Mouse (Mus musculus) stomach, embryonic 16.5 days (tissue): ENCODE measurements at regions not wholly inside any gene's neighbourhood (a gene's known extent, or its start where the extent isn't known, plus 50 kb on each side); places are given as distances from the start of the nearest gene placed in this dataset.

ENCODE experiments used
- ATAC-seq: fragments of 200-750 bp; cut with Nextera tagmentation; 2 replicates; pipeline ENCODE4 v1.8.0; 2017; ENCODE audit warnings: moderate number of reproducible peaks, moderate TSS enrichment; ENCODE audit not compliant: insufficient read depth, low FRiP score
- H3K27ac ChIP-seq: fragments of 300-500 bp; sonication (generic); 2 replicates; pipeline ENCODE4 v1.5.1; 2014; ENCODE audit warnings: low read length
- H3K27me3 ChIP-seq: fragments of 300-500 bp; sonication (generic); 2 replicates; pipeline ENCODE4 v1.6.1; 2014; ENCODE audit warnings: low read length, control low read depth, mixed read lengths; ENCODE audit not compliant: control insufficient read depth, insufficient read depth
- H3K36me3 ChIP-seq: fragments of 300-500 bp; sonication (generic); 2 replicates; pipeline ENCODE4 v1.6.1; 2014; ENCODE audit warnings: low read length; ENCODE audit not compliant: control insufficient read depth, insufficient read depth
- H3K4me1 ChIP-seq: fragments of 300-500 bp; sonication (generic); 2 replicates; pipeline ENCODE4 v1.6.1; 2014; ENCODE audit warnings: low read length, control low read depth, mixed read lengths; ENCODE audit not compliant: control insufficient read depth, insufficient read depth
- H3K4me2 ChIP-seq: fragments of 300-500 bp; sonication (generic); 2 replicates; pipeline ENCODE4 v1.6.1; 2014; ENCODE audit warnings: low read depth, low read length, mixed read lengths
- H3K4me3 ChIP-seq: fragments of 300-500 bp; sonication (generic); replicated peaks from 2 replicates; pipeline ENCODE4 v1.5.1; 2014; ENCODE audit warnings: mild to moderate bottlenecking, low read length
- H3K9ac ChIP-seq: fragments of 300-500 bp; sonication (generic); 2 replicates; pipeline ENCODE4 v1.6.1; 2014; ENCODE audit warnings: low read length
- H3K9me3 ChIP-seq: fragments of 300-500 bp; sonication (generic); replicated peaks from 2 replicates; pipeline ENCODE4 v1.6.1; 2016; ENCODE audit warnings: low read length, control low read depth; ENCODE audit not compliant: control insufficient read depth
- WGBS: fragments of 180-500 bp; shearing (Covaris S2); extraction: QIAGEN DNeasy Blood & Tissue Kit; methylation state at CpG from one replicate; pipeline ENCODE4 v1.1.7; 2014; 5-methylcytosine and 5-hydroxymethylcytosine counted together

DNA sequence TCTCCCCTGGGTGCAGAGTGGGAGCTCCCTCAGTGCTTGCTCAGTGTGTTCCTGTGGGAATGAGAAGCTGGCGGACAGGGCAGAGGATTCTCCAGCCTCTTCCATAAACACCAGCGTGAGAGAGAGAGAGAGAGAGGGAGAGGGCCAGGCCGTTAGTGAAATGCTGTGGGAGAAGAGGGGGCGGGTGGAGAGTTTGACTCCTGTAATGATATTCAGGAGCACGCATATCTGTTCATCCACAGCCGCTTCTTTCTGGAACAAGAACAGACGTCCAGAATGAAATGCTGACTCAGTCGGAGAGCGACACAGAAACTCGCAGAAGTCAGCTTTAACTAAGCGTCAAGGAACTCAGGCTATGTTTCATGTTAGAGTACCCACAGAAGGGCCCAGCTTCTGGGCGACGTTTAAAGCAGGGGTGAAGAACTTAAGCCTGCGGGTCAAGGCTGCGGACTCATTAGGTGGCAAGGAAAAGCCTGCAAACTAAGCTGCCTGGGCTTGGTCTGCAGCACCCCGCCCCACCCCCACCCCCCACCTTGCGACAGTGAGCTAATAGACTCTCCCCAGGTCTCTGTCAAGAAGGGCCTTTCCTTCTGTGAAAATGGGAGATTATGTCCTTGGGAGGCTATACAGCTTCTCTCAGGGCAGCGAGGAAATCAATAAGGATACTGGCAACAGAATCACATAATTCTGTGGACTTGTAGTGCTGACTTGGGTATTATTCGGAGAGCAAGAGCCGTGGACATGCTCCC lies 243.0 kb downstream of the Stim2 start:
- Histone ChIP-seq H3K9ac (peak overlapping the region; percentile 39; the same call in 1 of the 2 replicates), H3K9me3 (no peaks in the 10 kb centered on the region), H3K27ac (no peak overlapping the region), H3K4me1 (no peaks in the 10 kb centered on the region), H3K36me3 (no peaks in the 10 kb centered on the region), H3K4me2 (peak overlapping the region; percentile 36), H3K27me3 (no peaks in the 10 kb centered on the region), H3K4me3 (no peak overlapping the region)
- 35% methylated on average over 20 of the region's 20 CpGs for WGBS
- no peak for ATAC-seq

DNA sequence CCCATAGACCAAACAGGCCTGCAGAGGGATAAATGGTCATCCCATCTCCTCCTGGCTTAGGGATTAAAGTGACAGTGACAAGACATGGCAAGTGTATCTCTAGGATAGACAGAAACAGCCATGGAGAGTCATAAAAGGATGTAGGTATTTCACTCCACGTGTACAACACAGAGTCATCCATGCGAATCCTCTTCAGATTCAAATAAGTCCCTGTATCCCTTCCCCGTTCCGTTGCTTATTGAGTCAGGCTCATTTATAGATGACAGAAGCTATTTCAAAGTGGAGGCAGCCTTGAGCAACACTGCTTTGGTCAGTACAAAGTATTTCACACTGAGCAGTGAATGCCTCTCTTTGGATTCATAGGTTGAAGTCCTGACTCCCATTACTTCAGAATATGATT lies 243.8 kb downstream of the Stim2 start:
- Histone ChIP-seq H3K9me3 (no peaks in the 10 kb centered on the region), H3K4me1 (no peaks in the 10 kb centered on the region), H3K27ac (no peak overlapping the region), H3K4me3 (no peak overlapping the region), H3K9ac (no peak overlapping the region), H3K36me3 (no peaks in the 10 kb centered on the region), H3K27me3 (no peaks in the 10 kb centered on the region), H3K4me2 (no peak overlapping the region)
- ATAC-seq = no peak
- WGBS = 89% methylated on average over 4 of the region's 4 CpGs

DNA sequence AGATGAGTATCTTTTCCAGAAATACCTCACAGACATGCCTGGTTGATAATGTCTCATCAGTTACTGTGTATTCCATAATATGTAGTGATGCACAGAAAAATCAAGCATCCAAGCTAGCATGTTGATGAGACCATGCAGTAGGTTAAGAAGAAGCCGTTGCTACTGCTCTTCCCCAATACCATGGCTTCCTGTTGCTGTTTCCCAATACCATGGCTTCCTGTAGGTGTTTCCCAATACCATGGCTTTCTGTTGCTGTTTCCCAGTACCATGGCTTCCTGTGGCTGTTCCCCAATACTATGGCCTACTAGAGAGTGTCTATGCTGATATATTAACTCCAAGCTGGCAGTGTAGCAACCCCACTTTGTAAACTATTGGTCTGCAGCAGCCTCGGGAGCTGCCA lies 253.7 kb downstream of the Stim2 start:
- Histone ChIP-seq H3K27ac (no peak overlapping the region), H3K27me3 (no peaks in the 10 kb centered on the region), H3K9ac (no peak overlapping the region), H3K4me2 (no peak overlapping the region), H3K9me3 (no peaks in the 10 kb centered on the region), H3K36me3 (no peaks in the 10 kb centered on the region), H3K4me1 (no peaks in the 10 kb centered on the region), H3K4me3 (no peak overlapping the region)
- no peak for ATAC-seq
- 78% methylated on average over 2 of the region's 2 CpGs for WGBS

DNA sequence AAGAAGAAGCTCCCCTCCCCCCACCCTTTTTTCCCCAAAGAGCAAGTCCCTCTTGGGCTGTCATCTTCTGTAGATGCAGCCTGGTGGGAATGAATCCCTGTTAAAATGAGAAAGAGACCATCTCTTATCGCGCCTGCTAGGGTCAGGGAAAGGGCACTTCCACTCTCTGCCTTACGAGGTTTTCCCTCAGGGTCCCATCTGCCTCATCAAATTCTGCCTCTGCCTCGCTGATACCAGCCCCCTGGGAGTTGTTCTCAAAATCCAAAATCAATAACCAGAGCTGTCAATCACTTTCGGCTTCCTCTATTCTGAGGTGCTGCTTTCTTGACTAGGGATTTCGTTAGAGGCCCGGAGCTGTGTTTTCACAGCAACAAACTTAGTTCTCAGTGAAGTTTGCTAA lies 255.7 kb downstream of the Stim2 start:
- no peak overlapping the region for H3K4me2 ChIP-seq
- 58% methylated on average over 7 of the region's 7 CpGs for WGBS
- ATAC-seq = no peak
- H3K9me3 ChIP-seq = no peaks in the 10 kb centered on the region
- no peaks in the 10 kb centered on the region for H3K27me3 ChIP-seq
- no peak overlapping the region for H3K9ac ChIP-seq
- no peak overlapping the region for H3K4me3 ChIP-seq
- H3K27ac ChIP-seq = no peak overlapping the region
- H3K36me3 ChIP-seq = no peaks in the 10 kb centered on the region
- no peaks in the 10 kb centered on the region for H3K4me1 ChIP-seq

DNA sequence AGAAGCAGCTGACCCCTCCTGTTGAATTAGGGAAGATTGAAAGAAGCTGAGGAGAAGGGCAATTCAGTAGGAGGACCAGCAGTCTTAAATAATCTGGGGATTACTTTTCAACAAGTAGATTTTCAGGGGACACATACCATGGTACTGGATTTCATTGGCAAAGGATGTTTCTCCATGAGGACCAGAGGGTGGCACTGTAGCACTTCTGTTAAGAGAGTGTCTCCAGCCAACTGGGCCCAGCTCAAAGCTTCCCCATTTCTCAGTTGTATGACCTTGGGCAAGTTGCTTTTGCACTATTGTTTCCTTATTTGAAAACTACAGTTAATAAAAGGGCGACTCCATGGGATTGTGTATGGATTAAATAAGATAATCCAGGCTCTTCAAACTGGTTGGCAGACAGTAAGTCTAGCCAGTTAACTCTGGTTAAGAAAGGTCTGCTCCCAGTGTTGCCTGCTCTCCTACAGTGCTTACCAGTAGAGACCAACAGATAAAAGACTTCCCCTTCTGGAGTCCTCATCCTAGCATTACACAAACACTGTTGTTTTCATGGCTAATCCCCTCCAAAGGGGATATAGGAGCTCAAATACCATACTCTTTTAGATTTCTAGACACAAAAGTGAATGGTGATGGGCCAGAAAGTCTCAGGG lies 259.9 kb downstream of the Stim2 start:
- no peak for ATAC-seq
- H3K9ac ChIP-seq = no peak overlapping the region
- H3K27ac ChIP-seq = no peak overlapping the region
- no peak overlapping the region for H3K4me3 ChIP-seq
- H3K36me3 ChIP-seq = no peaks in the 10 kb centered on the region
- H3K27me3 ChIP-seq = no peaks in the 10 kb centered on the region
- H3K9me3 ChIP-seq = no peaks in the 10 kb centered on the region
- H3K4me1 ChIP-seq = no peaks in the 10 kb centered on the region
- H3K4me2 ChIP-seq = no peak overlapping the region
- WGBS = 11% methylated on average over 1 of the region's 1 CpGs

DNA sequence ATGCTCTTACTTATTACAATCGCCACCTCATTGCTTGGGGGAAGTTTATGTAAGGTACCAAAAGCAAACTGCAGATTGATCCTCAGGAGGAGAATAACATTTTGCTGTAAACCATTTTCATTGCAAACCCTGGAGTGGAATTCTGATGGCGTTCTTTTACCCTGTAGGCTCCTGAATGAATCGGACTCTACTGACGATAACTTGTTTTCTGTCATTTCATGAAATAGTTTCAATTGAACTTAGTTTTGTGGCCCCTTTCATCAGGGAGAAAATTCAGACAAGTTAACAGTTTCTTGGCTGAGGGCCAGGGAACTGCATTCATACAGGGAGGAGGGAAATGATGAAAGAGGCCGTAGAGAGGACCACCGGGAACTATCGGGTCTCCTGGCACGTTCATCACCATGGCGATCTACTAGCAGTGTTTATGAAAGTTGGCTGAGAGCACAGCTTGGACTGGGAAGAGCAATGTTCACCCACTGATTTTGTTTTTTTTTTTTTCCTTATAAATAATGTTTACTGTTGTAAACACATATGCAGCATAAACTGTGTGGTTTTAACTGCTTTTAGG lies 266.7 kb downstream of the Stim2 start:
- ATAC-seq = no peak
- H3K9me3 ChIP-seq = no peaks in the 10 kb centered on the region
- peak overlapping the region; percentile 8; the same call in 1 of the 2 replicates for H3K4me2 ChIP-seq
- no peaks in the 10 kb centered on the region for H3K4me1 ChIP-seq
- H3K27ac ChIP-seq = no peak overlapping the region
- no peaks in the 10 kb centered on the region for H3K27me3 ChIP-seq
- WGBS = 23% methylated on average over 9 of the region's 9 CpGs
- H3K36me3 ChIP-seq = no peaks in the 10 kb centered on the region
- H3K4me3 ChIP-seq = no peak overlapping the region
- no peak overlapping the region for H3K9ac ChIP-seq

DNA sequence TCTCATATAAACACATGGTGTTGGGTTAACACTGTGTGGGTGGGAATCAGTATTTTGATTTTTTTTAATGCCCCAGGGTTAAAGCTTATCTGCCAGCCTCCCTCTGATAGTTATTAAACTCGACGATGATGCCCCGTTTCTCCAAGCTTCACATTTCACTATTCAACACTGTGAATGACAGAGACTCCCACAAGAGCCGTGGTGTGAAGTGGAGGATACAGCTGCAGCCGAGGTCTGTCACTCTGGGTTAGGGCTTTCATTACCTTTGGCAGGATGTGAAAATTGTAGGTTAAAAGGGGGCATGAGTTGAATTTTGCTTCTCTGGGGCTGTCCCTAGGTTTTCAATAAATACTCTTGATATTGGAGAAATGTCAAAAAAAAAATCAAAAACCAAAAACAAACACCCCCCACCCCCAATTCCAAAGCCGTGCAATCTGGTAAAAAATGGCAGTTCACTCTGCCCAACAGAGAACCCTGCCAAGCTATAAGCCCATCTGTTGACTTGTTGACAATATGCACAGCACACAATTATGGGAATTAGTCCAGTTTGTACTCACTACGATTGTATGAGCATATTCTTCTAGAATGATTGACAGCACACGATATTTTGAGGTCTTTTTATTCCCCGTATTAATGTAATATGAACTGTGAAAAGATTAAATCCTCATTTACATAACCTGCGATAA lies 269.7 kb downstream of the Stim2 start:
- Histone ChIP-seq H3K9me3 (0 out of 2 replicates have a peak, but pooled peaks cover 3% of the 10 kb centered on the region), H3K27me3 (no peaks in the 10 kb centered on the region), H3K36me3 (no peaks in the 10 kb centered on the region), H3K4me3 (no peak overlapping the region), H3K4me1 (no peaks in the 10 kb centered on the region), H3K27ac (no peak overlapping the region), H3K4me2 (no peak overlapping the region), H3K9ac (no peak overlapping the region)
- 59% methylated on average over 10 of the region's 10 CpGs for WGBS
- no peak for ATAC-seq

DNA sequence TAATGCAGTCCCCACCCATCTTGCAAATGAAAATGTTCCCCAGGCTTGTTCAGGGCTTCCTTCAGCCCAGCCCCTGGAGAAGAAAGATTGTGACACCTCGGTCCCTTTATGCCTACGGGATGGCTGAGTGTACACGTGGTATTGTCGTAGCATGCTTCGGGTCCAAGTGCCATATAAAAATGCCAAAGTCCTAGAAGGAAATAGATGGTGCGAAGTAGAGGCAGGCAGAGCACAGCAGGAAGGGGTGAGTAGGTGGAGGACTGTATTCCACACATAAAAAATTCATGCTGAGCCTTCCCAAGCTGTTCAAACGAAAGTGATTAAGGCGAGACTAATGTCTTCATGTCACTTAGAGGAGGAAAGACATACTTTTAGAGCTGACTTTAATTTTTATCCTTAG lies 281.1 kb downstream of the Stim2 start:
- Histone ChIP-seq H3K9ac (no peak overlapping the region), H3K9me3 (no peaks in the 10 kb centered on the region), H3K36me3 (no peaks in the 10 kb centered on the region), H3K27me3 (no peaks in the 10 kb centered on the region), H3K27ac (no peak overlapping the region), H3K4me2 (no peak overlapping the region), H3K4me1 (no peaks in the 10 kb centered on the region), H3K4me3 (no peak overlapping the region)
- 52% methylated on average over 8 of the region's 8 CpGs for WGBS
- ATAC-seq = no peak

DNA sequence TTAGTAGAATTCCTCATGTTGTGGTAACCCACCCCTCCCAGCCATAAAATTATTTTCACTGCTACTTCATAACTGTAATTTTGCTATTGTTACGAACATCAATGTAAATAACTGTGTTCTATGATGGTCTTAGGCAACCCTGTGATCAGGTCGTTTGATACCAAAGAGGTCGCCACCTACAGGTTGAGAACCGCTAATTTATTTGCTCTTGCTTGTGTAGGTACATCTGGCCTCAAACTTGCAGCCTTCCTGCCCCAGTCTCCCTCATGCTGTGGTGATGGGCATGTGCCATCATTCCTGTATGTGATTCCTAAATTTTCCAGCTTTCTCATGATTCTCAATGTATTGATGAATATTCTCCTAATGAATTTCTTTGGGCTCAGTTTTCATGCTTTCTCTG lies 282.4 kb downstream of the Stim2 start:
- no peak overlapping the region for H3K27ac ChIP-seq
- H3K27me3 ChIP-seq = no peaks in the 10 kb centered on the region
- H3K9me3 ChIP-seq = no peaks in the 10 kb centered on the region
- 40% methylated on average over 4 of the region's 4 CpGs for WGBS
- no peaks in the 10 kb centered on the region for H3K4me1 ChIP-seq
- no peak for ATAC-seq
- no peak overlapping the region for H3K9ac ChIP-seq
- no peak overlapping the region for H3K4me3 ChIP-seq
- H3K36me3 ChIP-seq = no peaks in the 10 kb centered on the region
- H3K4me2 ChIP-seq = no peak overlapping the region
